Mouse (Mus musculus): ENCODE measurements around the gene Oasl1.
"Not testable (repeated sequence)": the region's sequence is repeated elsewhere in the genome, so short reads cannot be mapped to it uniquely, and the experiment has no call there.

Oasl1 gene

GRCm38 (mm10) chr5:114926753-114927152 lies 3.7 kb downstream of the Oasl1 start:
- no peak for DNase-seq

GRCm38 (mm10) chr5:114931626-114932025 lies 8.6 kb downstream of the Oasl1 start:
- DNase-seq = no peak

- no peak for DNase-seq
These were observed 10.2 kb downstream of the Oasl1 start for GRCm38 (mm10) chr5:114933206-114933605.

- DNase-seq = no peak
These were observed 12.8 kb downstream of the Oasl1 start for GRCm38 (mm10) chr5:114935838-114936237.

- not testable (repeated sequence) for DNase-seq
These were observed 18.1 kb downstream of the Oasl1 start for GRCm38 (mm10) chr5:114941138-114941537.

GRCm38 (mm10) chr5:114942074-114942765 lies 19.2 kb downstream of the Oasl1 start, which contains the start of gene 2210016L21Rik:
2210016L21Rik (plus strand) TSS chr5:114942158.
- peak; percentile 83 to 90 for DNase-seq

- DNase-seq = no peak
These were observed 19.7 kb downstream of the Oasl1 start for GRCm38 (mm10) chr5:114942766-114943130.

- no peak for DNase-seq
These were observed 22.0 kb downstream of the Oasl1 start for GRCm38 (mm10) chr5:114945072-114945471.

GRCm38 (mm10) chr5:114948891-114949290 lies 25.9 kb downstream of the Oasl1 start:
- no peak for DNase-seq

GRCm38 (mm10) chr5:114949316-114949715 lies 26.3 kb downstream of the Oasl1 start:
- DNase-seq = no peak

GRCm38 (mm10) chr5:114949812-114950211 lies 26.8 kb downstream of the Oasl1 start:
- no peak for DNase-seq

GRCm38 (mm10) chr5:114950669-114951068 lies 27.6 kb downstream of the Oasl1 start:
- DNase-seq = no peak

GRCm38 (mm10) chr5:114951279-114951880 lies 28.3 kb downstream of the Oasl1 start:
- DNase-seq = no peak

GRCm38 (mm10) chr5:114953326-114953725 lies 30.3 kb downstream of the Oasl1 start:
- no peak for DNase-seq

GRCm38 (mm10) chr5:114958069-114958468 lies 35.0 kb downstream of the Oasl1 start:
- no peak for DNase-seq

GRCm38 (mm10) chr5:114961590-114962360 lies 38.7 kb downstream of the Oasl1 start:
- no peak for DNase-seq

GRCm38 (mm10) chr5:114964315-114964966 lies 41.4 kb downstream of the Oasl1 start:
- DNase-seq = no peak

GRCm38 (mm10) chr5:114964967-114965898 lies 42.2 kb downstream of the Oasl1 start:
- no peak for DNase-seq

- DNase-seq = no peak
These were observed 44.7 kb downstream of the Oasl1 start for GRCm38 (mm10) chr5:114967523-114968268.

- DNase-seq = no peak
These were observed 45.6 kb downstream of the Oasl1 start for GRCm38 (mm10) chr5:114968651-114969050.

- no peak for DNase-seq
These were observed 46.0 kb downstream of the Oasl1 start for GRCm38 (mm10) chr5:114969064-114969463.
